In the genomic region with DNA sequence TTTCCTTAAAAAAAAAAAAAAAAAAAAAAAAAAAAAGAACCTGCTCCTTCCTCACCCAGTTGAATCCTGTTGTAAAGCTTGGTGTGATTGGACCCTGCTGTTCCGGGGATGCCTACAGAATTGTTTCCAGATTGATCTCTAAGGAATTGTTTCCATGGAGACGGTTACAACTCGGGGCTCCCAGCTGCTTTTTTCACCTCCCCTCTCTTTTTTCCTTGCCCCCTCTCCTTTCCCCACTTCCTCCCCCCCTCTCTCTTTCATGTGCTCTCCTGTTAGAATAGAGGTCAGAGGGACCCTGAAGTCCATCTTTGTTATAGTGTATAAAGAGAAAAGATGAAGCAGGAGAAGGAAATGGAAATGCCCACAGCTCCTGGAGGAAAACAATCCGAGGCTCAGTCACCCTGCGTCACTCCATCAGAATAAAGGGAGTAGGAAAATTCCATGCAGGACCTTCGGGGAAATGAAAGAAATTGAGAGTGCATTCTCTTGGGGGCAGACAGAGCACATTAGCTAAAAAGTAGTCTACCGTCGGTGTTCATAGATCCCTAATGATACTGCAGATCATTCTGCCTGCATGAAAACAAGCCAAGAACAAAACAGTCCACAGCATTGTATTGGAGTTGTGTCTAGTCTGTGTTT, we compare ENCODE assay signal across 10 mouse cellular contexts. TPM values are rescaled to one million over a fixed set of nuclear protein-coding genes. Genes with fewer than 3 reads are reported as not detected.
DNase-seq lines count a peak whose midpoint lies in the region; ATAC-seq and TF ChIP-seq lines count a peak whose summit lies in the region.
"Had no signal": no experiment of that assay in that cellular context is flagged by ENCODE, and none has a peak within 500 bp of the region (broad histone marks: within the 10 kb centered on the region; RNA-seq: fewer than 3 reads in every experiment).

No protein-coding gene starts in this region.

- H3K4me1 ChIP-seq in testis, adult 2 months (ENCODE audit: control insufficient read depth, insufficient read depth, low read length): peaks cover 13% of the 10 kb centered on the region
- peaks cover 30% of the 10 kb centered on the region for H3K4me1 ChIP-seq in forebrain, postnatal 0 days (ENCODE audit: insufficient read depth)
- peaks cover 32% of the 10 kb centered on the region for H3K4me1 ChIP-seq in midbrain, embryonic 11.5 days (ENCODE audit: control insufficient read depth, insufficient read depth, low read length)
- peaks cover 11% of the 10 kb centered on the region for H3K4me1 ChIP-seq in intestine, embryonic 16.5 days (ENCODE audit: control insufficient read depth, insufficient read depth, low read length)

- TF ChIP-seq POLR2A in testis, adult 2 months (IDR thresholded peaks at IDR 0.05; ENCODE audit: control insufficient read depth, low read depth, low read length): no peak

- no peak overlapping the region for H3K27ac ChIP-seq in testis, adult 2 months (ENCODE audit: control insufficient read depth, insufficient read depth, low read depth, low read length)
- peak overlapping the region; percentile 100 for H3K27ac ChIP-seq in forebrain, postnatal 0 days (ENCODE audit: low read depth, low read length)
- peak overlapping the region; percentile 100 for H3K27ac ChIP-seq in midbrain, embryonic 11.5 days (ENCODE audit: low read depth, low read length)
- H3K27ac ChIP-seq in intestine, embryonic 16.5 days (ENCODE audit: low read length): no peak overlapping the region

- ATAC-seq in forebrain, postnatal 0 days: no peak
- ATAC-seq in midbrain, embryonic 11.5 days (ENCODE audit: low FRiP score): peak; percentile 17
- no peak for ATAC-seq in intestine, embryonic 16.5 days

- no peaks in the 10 kb centered on the region for H3K27me3 ChIP-seq in testis, adult 2 months (ENCODE audit: control insufficient read depth, insufficient read depth, low read length)
- H3K27me3 ChIP-seq in forebrain, postnatal 0 days (ENCODE audit: insufficient read depth, low read length): no peaks in the 10 kb centered on the region
- no peaks in the 10 kb centered on the region for H3K27me3 ChIP-seq in midbrain, embryonic 11.5 days (ENCODE audit: control insufficient read depth, insufficient read depth, low read length)
- H3K27me3 ChIP-seq in intestine, embryonic 16.5 days (replicated peaks; ENCODE audit: control insufficient read depth, insufficient read depth, low read length): no peaks in the 10 kb centered on the region

- no peak for DNase-seq in testis, postnatal 14 days (ENCODE audit: low spot score)
- peak; percentile 78 for DNase-seq in forebrain, postnatal 0 days
- peak; percentile 94 for DNase-seq in midbrain, embryonic 11.5 days (ENCODE audit: low spot score, missing footprints)
- DNase-seq in gastrocnemius, postnatal 25 days: no peak
- DNase-seq in heart, postnatal 14 days: no peak
- DNase-seq: adrenal gland, postnatal 25 days; thymus, adult 2 months had no signal

- H3K36me3 ChIP-seq in testis, adult 2 months (ENCODE audit: control insufficient read depth, insufficient read depth, low read length): no peaks in the 10 kb centered on the region; the same call in 1 of the 2 replicates
- no peaks in the 10 kb centered on the region for H3K36me3 ChIP-seq in forebrain, postnatal 0 days (ENCODE audit: insufficient read depth)
- H3K36me3 ChIP-seq in midbrain, embryonic 11.5 days (ENCODE audit: control insufficient read depth, insufficient read depth, low read length): no peaks in the 10 kb centered on the region
- H3K36me3 ChIP-seq in intestine, embryonic 16.5 days (ENCODE audit: control insufficient read depth, insufficient read depth, low read length): no peaks in the 10 kb centered on the region

- H3K4me3 ChIP-seq in testis, adult 2 months (ENCODE audit: control insufficient read depth, low read depth, low read length): peak overlapping the region; percentile 76
- H3K4me3 ChIP-seq in forebrain, postnatal 0 days (ENCODE audit: low read depth, low read length): peak overlapping the region; percentile 12; the same call in 1 of the 2 replicates
- no peak overlapping the region; the same call in 1 of the 2 replicates for H3K4me3 ChIP-seq in midbrain, embryonic 11.5 days (ENCODE audit: low read depth, low read length)
- no peak overlapping the region for H3K4me3 ChIP-seq in intestine, embryonic 16.5 days (ENCODE audit: low read length)

- WGBS in forebrain, postnatal 0 days: 4% methylated on average over 8 of the region's 8 CpGs
- 5% methylated on average over 8 of the region's 8 CpGs for WGBS in midbrain, embryonic 11.5 days
- WGBS in intestine, embryonic 16.5 days: 60% methylated on average over 8 of the region's 8 CpGs

- peak overlapping the region; percentile 35; the same call in 1 of the 2 replicates for H3K9ac ChIP-seq in forebrain, postnatal 0 days
- peak overlapping the region; percentile 35 for H3K9ac ChIP-seq in midbrain, embryonic 11.5 days (ENCODE audit: low read length)
- no peak overlapping the region for H3K9ac ChIP-seq in intestine, embryonic 16.5 days (ENCODE audit: low read depth, low read length)

- no peak for TF ChIP-seq CTCF in testis, adult 2 months (IDR thresholded peaks at IDR 0.05; ENCODE audit: control insufficient read depth, insufficient read depth, insufficient replicate concordance, low read depth, low read length)
- TF ChIP-seq CTCF in forebrain, postnatal 0 days (IDR thresholded peaks at IDR 0.05; ENCODE audit: low read depth): no peak

- intact Hi-C loops in heart, postnatal 14 days (cut with DNase I): no loop called here

- peak overlapping the region; percentile 63 for H3K4me2 ChIP-seq in forebrain, postnatal 0 days (ENCODE audit: low read depth)
- peak overlapping the region; percentile 74 for H3K4me2 ChIP-seq in midbrain, embryonic 11.5 days
- no peak overlapping the region for H3K4me2 ChIP-seq in intestine, embryonic 16.5 days (ENCODE audit: low read depth, low read length)

- H3K9me3 ChIP-seq in forebrain, postnatal 0 days (ENCODE audit: low read length): no peaks in the 10 kb centered on the region
- no peaks in the 10 kb centered on the region for H3K9me3 ChIP-seq in midbrain, embryonic 11.5 days (ENCODE audit: control insufficient read depth, low read length)
- H3K9me3 ChIP-seq in intestine, embryonic 16.5 days (ENCODE audit: control insufficient read depth, low read length): no peaks in the 10 kb centered on the region

RNA-seq across cellular contexts. Expression of gene Pbld2, which starts 2.2 kb away (rescaled TPM):
- polyA plus RNA-seq in testis, adult 2 months (2012; rRNA removed): 4.0 and 6.0 TPM in 2 replicates
- total RNA-seq in forebrain, postnatal 0 days (2014; rRNA removed): 0.23 and 1.3 TPM in 2 replicates
- polyA plus RNA-seq in forebrain, postnatal 0 days (2015; fragmentation: Nextera tagmentation; extraction: Ambion mirVana): 0.44 and 0.73 TPM in 2 replicates
- 0.76 and 1.7 TPM in 2 replicates for polyA plus RNA-seq in midbrain, embryonic 11.5 days (2014; fragmentation: Nextera tagmentation; extraction: Ambion mirVana)
- polyA plus RNA-seq in intestine, embryonic 16.5 days (2015; fragmentation: Nextera tagmentation; extraction: Ambion mirVana): 10.6 and 12.5 TPM in 2 replicates
- total RNA-seq in gastrocnemius, postnatal 25 days (2021): 1 to 10 TPM; 2.7 to 3.2 TPM
- total RNA-seq in heart, postnatal 14 days (2021): 1 to 10 TPM; 4.3 to 4.9 TPM
- total RNA-seq: megakaryocyte, adult 5-6 weeks had no signal

RNA-seq across cellular contexts. Expression of gene Hnrnph3, which starts 2.3 kb away (rescaled TPM):
- polyA plus RNA-seq in testis, adult 2 months (2012; rRNA removed): 56.4 and 83.8 TPM in 2 replicates
- 18.1 and 19.6 TPM in 2 replicates for total RNA-seq in forebrain, postnatal 0 days (2014; rRNA removed)
- polyA plus RNA-seq in forebrain, postnatal 0 days (2015; fragmentation: Nextera tagmentation; extraction: Ambion mirVana): 62.4 and 76.9 TPM in 2 replicates
- 172 and 174 TPM in 2 replicates for polyA plus RNA-seq in midbrain, embryonic 11.5 days (2014; fragmentation: Nextera tagmentation; extraction: Ambion mirVana)
- polyA plus RNA-seq in intestine, embryonic 16.5 days (2015; fragmentation: Nextera tagmentation; extraction: Ambion mirVana): 61.7 and 65.7 TPM in 2 replicates
- 10 to 100 TPM; 16.9 to 17.4 TPM for total RNA-seq in gastrocnemius, postnatal 25 days (2021)
- 10 to 100 TPM; 26.9 to 28.7 TPM for total RNA-seq in heart, postnatal 14 days (2021)

RNA-seq across cellular contexts. Expression of gene Pbld1, which starts 33.7 kb away (rescaled TPM):
- polyA plus RNA-seq in testis, adult 2 months (2012; rRNA removed): 0.53 and 0.57 TPM in 2 replicates
- not detected in 2 replicates for total RNA-seq in forebrain, postnatal 0 days (2014; rRNA removed)
- polyA plus RNA-seq in forebrain, postnatal 0 days (2015; fragmentation: Nextera tagmentation; extraction: Ambion mirVana): 0.27 and 0.59 TPM in 2 replicates
- polyA plus RNA-seq in midbrain, embryonic 11.5 days (2014; fragmentation: Nextera tagmentation; extraction: Ambion mirVana): 0.73 and 0.96 TPM in 2 replicates
- 4.0 and 4.7 TPM in 2 replicates for polyA plus RNA-seq in intestine, embryonic 16.5 days (2015; fragmentation: Nextera tagmentation; extraction: Ambion mirVana)
- 1 to 10 TPM in 1 of 2 experiments, under 1 TPM in 1; 0.35 to 1.1 TPM for total RNA-seq in gastrocnemius, postnatal 25 days (2021)
- total RNA-seq in heart, postnatal 14 days (2021): 1 to 10 TPM in 1 of 2 experiments, under 1 TPM in 1; 0.41 to 1.5 TPM

RNA-seq across cellular contexts. Expression of gene Rufy2, which starts 46.3 kb away (rescaled TPM):
- 0.77 and 1.2 TPM in 2 replicates for polyA plus RNA-seq in testis, adult 2 months (2012; rRNA removed)
- 50.9 and 55.6 TPM in 2 replicates for total RNA-seq in forebrain, postnatal 0 days (2014; rRNA removed)
- 43.7 and 58.6 TPM in 2 replicates for polyA plus RNA-seq in forebrain, postnatal 0 days (2015; fragmentation: Nextera tagmentation; extraction: Ambion mirVana)
- 21.0 and 23.2 TPM in 2 replicates for polyA plus RNA-seq in midbrain, embryonic 11.5 days (2014; fragmentation: Nextera tagmentation; extraction: Ambion mirVana)
- polyA plus RNA-seq in intestine, embryonic 16.5 days (2015; fragmentation: Nextera tagmentation; extraction: Ambion mirVana): 13.8 and 19.6 TPM in 2 replicates
- 1 to 10 TPM; 5.9 to 6.5 TPM for total RNA-seq in gastrocnemius, postnatal 25 days (2021)
- 10 to 100 TPM; 12.1 to 13.1 TPM for total RNA-seq in heart, postnatal 14 days (2021)

Comparison
In these comparisons a context has a peak if more than half of its experiments do, and no peak if none do; other contexts are left out.
1. H3K27ac ChIP-seq: peak in forebrain, postnatal 0 days (single experiment) and midbrain, embryonic 11.5 days (single experiment); none in testis, adult 2 months (single experiment) and intestine, embryonic 16.5 days (single experiment).
2. H3K4me3 ChIP-seq: peak in testis, adult 2 months (single experiment) and forebrain, postnatal 0 days (single experiment); none in midbrain, embryonic 11.5 days (single experiment) and intestine, embryonic 16.5 days (single experiment).
3. DNase-seq: peak in forebrain, postnatal 0 days (single experiment) and midbrain, embryonic 11.5 days (single experiment); none in testis, postnatal 14 days (single experiment), gastrocnemius, postnatal 25 days (single experiment) and heart, postnatal 14 days (0 of 2).